Mouse (Mus musculus) MEL (cell line): ENCODE results near the gene Nomo1.

ENCODE experiments used
- BHLHE40 ChIP-seq: IDR thresholded peaks from 2 replicates; pipeline ENCODE4 v1.6.1; 2012; ENCODE audit warnings: low read depth, mild to moderate bottlenecking, inconsistent platforms, low read length, improper control_type of control experiment, borderline replicate concordance
- CTCF ChIP-seq, 3 experiments: IDR thresholded peaks in 2 of 3; conservative IDR thresholded peaks in 1 of 3; 2 replicates each; pipeline ENCODE4 v1.5.1; 2011 to 2012; ENCODE audit warnings: low read length in 3 of 3, low read depth in 2 of 3, mild to moderate bottlenecking in 2 of 3, improper control_type of control experiment in 1 of 3, inconsistent platforms in 1 of 3, mixed read lengths in 1 of 3, moderate library complexity in 1 of 3; ENCODE audit not compliant: control insufficient read depth in 1 of 3, insufficient read depth in 1 of 3, poor library complexity in 1 of 3, severe bottlenecking in 1 of 3
- EP300 ChIP-seq, 2 experiments: IDR thresholded peaks; 2 replicates each; pipeline ENCODE4 v1.6.1; 2011; ENCODE audit warnings: improper control_type of control experiment in 2 of 2, low read length in 2 of 2, low read depth in 1 of 2, mild to moderate bottlenecking in 1 of 2
- JUND ChIP-seq: IDR thresholded peaks from 2 replicates; pipeline ENCODE4 v1.6.1; 2011; ENCODE audit warnings: low read depth, mild to moderate bottlenecking, improper control_type of control experiment, low read length
- MAX ChIP-seq: IDR thresholded peaks from 2 replicates; pipeline ENCODE4 v1.6.1; 2011; ENCODE audit warnings: low read length, improper control_type of control experiment
- NRF1 ChIP-seq: IDR thresholded peaks from 2 replicates; pipeline ENCODE4 v1.6.1; 2014; ENCODE audit warnings: low read depth, mild to moderate bottlenecking, inconsistent platforms, low read length, improper control_type of control experiment, moderate library complexity; ENCODE audit not compliant: poor library complexity, insufficient read depth, severe bottlenecking
- POLR2A ChIP-seq, 2 experiments: IDR thresholded peaks; 2 replicates each; pipeline ENCODE4 v1.6.1; 2011 to 2012; ENCODE audit warnings: low read length in 2 of 2, mild to moderate bottlenecking in 2 of 2, control low read depth in 1 of 2, improper control_type of control experiment in 1 of 2, low read depth in 1 of 2, moderate library complexity in 1 of 2; ENCODE audit not compliant: control insufficient read depth in 1 of 2, insufficient read depth in 1 of 2, poor library complexity in 1 of 2
- POLR2AphosphoS2 ChIP-seq: IDR thresholded peaks from 2 replicates; pipeline ENCODE4 v1.6.1; 2011; ENCODE audit warnings: low read length, improper control_type of control experiment
- RAD21 ChIP-seq: IDR thresholded peaks from 2 replicates; pipeline ENCODE4 v1.6.1; 2011; ENCODE audit warnings: mild to moderate bottlenecking, low read depth, low read length, improper control_type of control experiment
- TAL1 ChIP-seq: IDR thresholded peaks from 2 replicates; pipeline ENCODE4 v1.6.1; 2012; ENCODE audit warnings: mild to moderate bottlenecking, inconsistent platforms, low read length, moderate library complexity, mixed read lengths
- TCF12 ChIP-seq: IDR thresholded peaks from 2 replicates; pipeline ENCODE4 v1.6.1; 2014; ENCODE audit warnings: low read depth, mild to moderate bottlenecking, inconsistent platforms, low read length, improper control_type of control experiment, moderate library complexity
- USF2 ChIP-seq, 2 experiments: IDR thresholded peaks; 2 replicates each; pipeline ENCODE4 v1.6.1; 2011 to 2012; ENCODE audit warnings: improper control_type of control experiment in 2 of 2, low read length in 2 of 2, borderline replicate concordance in 1 of 2, inconsistent platforms in 1 of 2, low read depth in 1 of 2, mild to moderate bottlenecking in 1 of 2; ENCODE audit not compliant: insufficient read depth in 1 of 2
- ZC3H11A ChIP-seq: IDR thresholded peaks from 2 replicates; pipeline ENCODE4 v1.6.1; 2012; ENCODE audit warnings: low read depth, mild to moderate bottlenecking, inconsistent platforms, low read length, improper control_type of control experiment
- ZNF384 ChIP-seq: IDR thresholded peaks from 2 replicates; pipeline ENCODE4 v1.6.1; 2012; ENCODE audit warnings: low read depth, mild to moderate bottlenecking, inconsistent platforms, low read length, improper control_type of control experiment

GRCm38 (mm10) chr7:46029299-46030144, 4.0 kb upstream of the Nomo1 start:
- TF ChIP-seq EP300 (IDR thresholded peaks at IDR 0.05; ENCODE audit: low read depth in 1 of 2, low read length in 2 of 2): no peak
- TF ChIP-seq NRF1: no peak
- TF ChIP-seq POLR2A (IDR thresholded peaks at IDR 0.05; ENCODE audit: control insufficient read depth in 1 of 2, insufficient read depth in 1 of 2, low read depth in 1 of 2, low read length in 2 of 2, poor library complexity in 1 of 2): no peak; a peak in 2 of 4 replicates
- no peak for TF ChIP-seq ZNF384
- no peak for TF ChIP-seq RAD21
- TF ChIP-seq TCF12: no peak
- no peak for TF ChIP-seq JUND
- TF ChIP-seq CTCF (IDR thresholded peaks at IDR 0.05 in 2 of 3, conservative IDR thresholded peaks at IDR 0.05 in 1 of 3; ENCODE audit: control insufficient read depth in 1 of 3, insufficient read depth in 1 of 3, low read depth in 2 of 3, low read length in 3 of 3, poor library complexity in 1 of 3, severe bottlenecking in 1 of 3): no peak
- no peak; the same call in 1 of the 2 replicates for TF ChIP-seq POLR2AphosphoS2
- TF ChIP-seq MAX: no peak
- TF ChIP-seq USF2 (IDR thresholded peaks at IDR 0.05; ENCODE audit: borderline replicate concordance in 1 of 2, insufficient read depth in 1 of 2, low read depth in 1 of 2, low read length in 2 of 2): no peak
- no peak for TF ChIP-seq TAL1
- TF ChIP-seq ZC3H11A: no peak
- TF ChIP-seq BHLHE40: no peak
